Mouse (Mus musculus) neural tube, embryonic 15.5 days (tissue): Measurements from ENCODE around the gene Zmiz1. TPM values are rescaled to one million over a fixed set of nuclear protein-coding genes. Genes with fewer than 3 reads are reported as not detected.

Experiments used
- ATAC-seq: fragments of 200-750 bp; cut with Nextera tagmentation; 2 replicates; pipeline ENCODE4 v1.8.0; 2017; ENCODE audit warnings: mild to moderate bottlenecking, moderate TSS enrichment, moderate library complexity; ENCODE audit not compliant: low FRiP score
- H3K27ac ChIP-seq: fragments of 300-500 bp; sonication (generic); replicated peaks from 2 replicates; pipeline ENCODE4 v1.5.1; 2015; ENCODE audit warnings: mild to moderate bottlenecking, inconsistent platforms
- H3K27me3 ChIP-seq: fragments of 300-500 bp; sonication (generic); replicated peaks from 2 replicates; pipeline ENCODE4 v1.6.1; 2015; ENCODE audit warnings: inconsistent platforms
- H3K36me3 ChIP-seq: fragments of 300-500 bp; sonication (generic); 2 replicates; pipeline ENCODE4 v1.6.1; 2015; ENCODE audit warnings: inconsistent platforms
- H3K4me1 ChIP-seq: fragments of 300-500 bp; sonication (generic); 2 replicates; pipeline ENCODE4 v1.6.1; 2015; ENCODE audit warnings: inconsistent platforms
- H3K4me2 ChIP-seq: fragments of 300-500 bp; sonication (generic); 2 replicates; pipeline ENCODE4 v1.6.1; 2015; ENCODE audit warnings: inconsistent platforms, mild to moderate bottlenecking, moderate library complexity
- H3K4me3 ChIP-seq: fragments of 300-500 bp; sonication (generic); replicated peaks from 2 replicates; pipeline ENCODE4 v1.5.1; 2015; ENCODE audit warnings: mild to moderate bottlenecking, inconsistent platforms
- H3K9ac ChIP-seq: fragments of 300-500 bp; sonication (generic); replicated peaks from 2 replicates; pipeline ENCODE4 v1.6.1; 2015; ENCODE audit warnings: mild to moderate bottlenecking, inconsistent platforms
- H3K9me3 ChIP-seq: fragments of 300-500 bp; sonication (generic); replicated peaks from 2 replicates; pipeline ENCODE4 v1.6.1; 2016; ENCODE audit warnings: inconsistent platforms
- WGBS: fragments of 180-500 bp; shearing (Covaris S2); methylation state at CpG from one replicate; pipeline ENCODE4 v1.1.7; 2015; ENCODE audit warnings: mixed read lengths; 5-methylcytosine and 5-hydroxymethylcytosine counted together
- polyA plus RNA-seq: library from polyadenylated mRNA; unstranded; fragments of >200 nt; fragmentation: Nextera tagmentation; extraction: Ambion mirVana; gene quantifications from 2 replicates; pipeline ENCODE4 v1.2.1, GENCODE M21; 2015

The Zmiz1 gene
- polyA plus RNA-seq, 1 experiment from 2014 or later, result 54.7 TPM

- under 1% methylated on average over 41 of the region's 53 CpGs for WGBS
Measured at GRCm38 (mm10) chr14:25607968-25608491, 149.0 kb downstream of the Zmiz1 start.

GRCm38 (mm10) chr14:25608618-25609017, 149.6 kb downstream of the Zmiz1 start:
- no peak for ATAC-seq

More at GRCm38 (mm10) chr14:25607968-25608491, 149.0 kb downstream of the Zmiz1 start:
- Histone ChIP-seq H3K27ac (peak overlapping the region; percentile 98), H3K36me3 (no peaks in the 10 kb centered on the region), H3K27me3 (no peaks in the 10 kb centered on the region), H3K4me3 (peak overlapping the region; percentile 67), H3K9ac (peak overlapping the region; percentile 80), H3K4me2 (peak overlapping the region; percentile 89), H3K9me3 (no peaks in the 10 kb centered on the region), H3K4me1 (peaks cover 80% of the 10 kb centered on the region)
- peak; percentile 83 for ATAC-seq

GRCm38 (mm10) chr14:25609355-25609754, 150.4 kb downstream of the Zmiz1 start:
- WGBS, result 54% methylated on average over 7 of the region's 7 CpGs
- Histone ChIP-seq H3K4me3 (peak overlapping the region; percentile 67), H3K4me1 (peaks cover 85% of the 10 kb centered on the region), H3K9me3 (no peaks in the 10 kb centered on the region), H3K27ac (peak overlapping the region; percentile 49; the same call in 1 of the 2 replicates), H3K27me3 (no peaks in the 10 kb centered on the region), H3K9ac (peak overlapping the region; percentile 45; the same call in 1 of the 2 replicates), H3K4me2 (peak overlapping the region; percentile 89), H3K36me3 (no peaks in the 10 kb centered on the region)
- ATAC-seq, result no peak

More at GRCm38 (mm10) chr14:25608618-25609017, 149.6 kb downstream of the Zmiz1 start:
- H3K36me3 ChIP-seq, result no peaks in the 10 kb centered on the region
- no peaks in the 10 kb centered on the region for H3K9me3 ChIP-seq
- peak overlapping the region; percentile 67 for H3K4me3 ChIP-seq
- no peaks in the 10 kb centered on the region for H3K27me3 ChIP-seq
- WGBS, result 7% methylated on average over 4 of the region's 4 CpGs
- peak overlapping the region; percentile 80 for H3K9ac ChIP-seq
- peaks cover 84% of the 10 kb centered on the region for H3K4me1 ChIP-seq
- peak overlapping the region; percentile 98 for H3K27ac ChIP-seq
- peak overlapping the region; percentile 89 for H3K4me2 ChIP-seq

- H3K27ac ChIP-seq, result peak overlapping the region; percentile 49
- H3K27me3 ChIP-seq, result no peaks in the 10 kb centered on the region
- peak overlapping the region; percentile 37 for H3K4me3 ChIP-seq
- H3K9ac ChIP-seq, result peak overlapping the region; percentile 45
- no peak for ATAC-seq
- 21% methylated on average over 14 of the region's 14 CpGs for WGBS
- no peaks in the 10 kb centered on the region for H3K9me3 ChIP-seq
- peaks cover 90% of the 10 kb centered on the region for H3K4me1 ChIP-seq
- H3K4me2 ChIP-seq, result peak overlapping the region; percentile 89
- no peaks in the 10 kb centered on the region for H3K36me3 ChIP-seq
Measured at GRCm38 (mm10) chr14:25610396-25611158, 151.6 kb downstream of the Zmiz1 start.

GRCm38 (mm10) chr14:25611159-25611697, 152.2 kb downstream of the Zmiz1 start:
- no peak for ATAC-seq
- Histone ChIP-seq H3K4me1 (peaks cover 90% of the 10 kb centered on the region), H3K9me3 (no peaks in the 10 kb centered on the region), H3K4me2 (peak overlapping the region; percentile 89), H3K4me3 (peak overlapping the region; percentile 37), H3K27me3 (no peaks in the 10 kb centered on the region), H3K36me3 (no peaks in the 10 kb centered on the region), H3K27ac (peak overlapping the region; percentile 49), H3K9ac (peak overlapping the region; percentile 45)
- 20% methylated on average over 9 of the region's 9 CpGs for WGBS

GRCm38 (mm10) chr14:25611815-25612698, 153.1 kb downstream of the Zmiz1 start:
- H3K4me1 ChIP-seq, result peaks cover 90% of the 10 kb centered on the region
- H3K9ac ChIP-seq, result peak overlapping the region; percentile 45; the same call in 1 of the 2 replicates
- peak overlapping the region; percentile 89 for H3K4me2 ChIP-seq
- H3K4me3 ChIP-seq, result peak overlapping the region; percentile 37; the same call in 1 of the 2 replicates
- no peaks in the 10 kb centered on the region for H3K36me3 ChIP-seq
- no peaks in the 10 kb centered on the region for H3K9me3 ChIP-seq
- ATAC-seq, result no peak
- H3K27me3 ChIP-seq, result no peaks in the 10 kb centered on the region
- 62% methylated on average over 10 of the region's 10 CpGs for WGBS
- peak overlapping the region; percentile 49 for H3K27ac ChIP-seq

GRCm38 (mm10) chr14:25613942-25614575, 155.1 kb downstream of the Zmiz1 start:
- 77% methylated on average over 8 of the region's 8 CpGs for WGBS
- H3K27ac ChIP-seq, result 0 out of 2 replicates have a peak overlapping the region, but pooled peaks have one; percentile 7

GRCm38 (mm10) chr14:25614684-25615083, 155.7 kb downstream of the Zmiz1 start:
- no peak overlapping the region for H3K9ac ChIP-seq
- H3K4me1 ChIP-seq, result peaks cover 94% of the 10 kb centered on the region
- no peaks in the 10 kb centered on the region for H3K36me3 ChIP-seq
- H3K9me3 ChIP-seq, result no peaks in the 10 kb centered on the region
- no peak overlapping the region for H3K4me2 ChIP-seq
- no peak for ATAC-seq
- WGBS, result 72% methylated on average over 5 of the region's 5 CpGs
- no peak overlapping the region for H3K4me3 ChIP-seq
- H3K27ac ChIP-seq, result 0 out of 2 replicates have a peak overlapping the region, but pooled peaks have one; percentile 7
- no peaks in the 10 kb centered on the region for H3K27me3 ChIP-seq

More at GRCm38 (mm10) chr14:25613942-25614575, 155.1 kb downstream of the Zmiz1 start:
- peaks cover 92% of the 10 kb centered on the region for H3K4me1 ChIP-seq
- no peaks in the 10 kb centered on the region for H3K36me3 ChIP-seq
- no peak overlapping the region for H3K4me3 ChIP-seq
- no peaks in the 10 kb centered on the region for H3K27me3 ChIP-seq
- ATAC-seq, result no peak
- H3K4me2 ChIP-seq, result no peak overlapping the region
- H3K9ac ChIP-seq, result no peak overlapping the region
- H3K9me3 ChIP-seq, result no peaks in the 10 kb centered on the region

GRCm38 (mm10) chr14:25615602-25616001, 156.6 kb downstream of the Zmiz1 start:
- Histone ChIP-seq H3K36me3 (no peaks in the 10 kb centered on the region), H3K9ac (no peak overlapping the region), H3K4me2 (no peak overlapping the region), H3K9me3 (no peaks in the 10 kb centered on the region), H3K4me3 (no peak overlapping the region), H3K4me1 (peaks cover 94% of the 10 kb centered on the region), H3K27ac (no peak overlapping the region), H3K27me3 (no peaks in the 10 kb centered on the region)
- WGBS, result 90% methylated on average over 8 of the region's 8 CpGs
- ATAC-seq, result no peak

GRCm38 (mm10) chr14:25616009-25616723, 157.2 kb downstream of the Zmiz1 start:
- ATAC-seq, result no peak
- Histone ChIP-seq H3K4me2 (no peak overlapping the region), H3K4me1 (peaks cover 94% of the 10 kb centered on the region), H3K27me3 (no peaks in the 10 kb centered on the region), H3K9ac (no peak overlapping the region), H3K36me3 (no peaks in the 10 kb centered on the region), H3K4me3 (no peak overlapping the region), H3K27ac (0 out of 2 replicates have a peak overlapping the region, but pooled peaks have one; percentile 13), H3K9me3 (no peaks in the 10 kb centered on the region)
- WGBS, result 77% methylated on average over 15 of the region's 15 CpGs
